Mouse (Mus musculus) stomach, postnatal 0 days (tissue): ENCODE results near the gene BC004004.

Experiments used
- CTCF ChIP-seq: IDR thresholded peaks from 2 replicates; pipeline ENCODE4 v1.5.1; 2016; ENCODE audit warnings: antibody characterized with exemption, low read depth, mild to moderate bottlenecking, moderate library complexity
- EP300 ChIP-seq: optimal IDR thresholded peaks from 2 replicates; pipeline ENCODE3; 2016; ENCODE audit warnings: antibody characterized with exemption

DNA sequence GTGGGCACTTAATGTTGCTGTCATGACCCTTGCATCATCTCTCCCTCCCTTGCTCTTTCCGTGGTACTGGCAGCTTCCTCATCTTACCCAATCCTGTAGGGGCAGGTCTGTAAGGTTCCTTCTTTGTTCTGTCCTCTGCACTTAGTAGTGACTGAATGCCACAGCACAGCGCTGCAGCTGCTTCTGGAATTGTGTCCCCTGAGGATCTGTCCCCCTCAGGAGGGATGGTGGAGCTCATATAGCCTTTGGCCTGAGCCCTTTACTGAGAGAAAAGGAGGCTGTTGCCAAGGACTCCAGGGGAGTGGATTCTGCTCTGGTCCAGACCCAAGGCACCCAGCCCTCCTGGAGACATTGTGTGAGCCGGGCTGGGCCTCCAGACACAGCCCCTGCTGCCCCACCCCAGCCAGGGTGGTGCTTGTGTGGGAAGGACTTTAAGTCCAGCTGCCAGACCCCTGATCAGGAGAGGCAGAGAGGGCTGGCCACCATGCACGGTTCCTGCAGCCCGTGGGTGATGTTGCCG lies 50.2 kb downstream of the BC004004 start:
- TF ChIP-seq CTCF (no peak), EP300 (no peak)
